Comparison of ENCODE assay signal across 17 mouse cellular contexts in the genomic region with DNA sequence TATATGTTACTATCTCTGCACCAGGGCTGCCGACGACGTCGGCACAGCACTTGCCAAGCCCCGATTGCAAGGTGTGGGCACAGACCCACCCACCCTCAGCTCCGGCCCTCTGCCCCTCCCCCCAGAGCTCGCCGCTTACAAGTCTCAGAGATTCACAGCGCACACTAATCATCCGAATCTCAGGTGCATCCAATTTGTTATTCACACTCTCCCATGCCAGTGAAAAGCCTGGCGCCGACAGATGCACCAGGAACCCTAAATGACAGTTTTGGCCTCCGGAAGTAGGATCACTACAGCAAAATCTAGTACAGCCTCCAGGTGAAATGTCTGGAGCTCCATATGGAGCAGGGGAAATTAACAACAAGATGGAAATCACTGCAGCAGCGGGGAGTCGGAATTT.
DNase-seq lines count a peak whose midpoint lies in the region; ATAC-seq and TF ChIP-seq lines count a peak whose summit lies in the region.
"Had no signal": no experiment of that assay in that cellular context is flagged by ENCODE, and none has a peak within 500 bp of the region (broad histone marks: within the 10 kb centered on the region; RNA-seq: fewer than 3 reads in every experiment).

No protein-coding gene starts in this region.

- no peak overlapping the region for H3K4me3 ChIP-seq in midbrain, postnatal 0 days (ENCODE audit: low read depth, low read length)
- H3K4me3 ChIP-seq in midbrain, embryonic 15.5 days: no peak overlapping the region
- no peak overlapping the region for H3K4me3 ChIP-seq in forebrain, embryonic 14.5 days (ENCODE audit: low read depth, low read length)
- H3K4me3 ChIP-seq in neural tube, embryonic 15.5 days (replicated peaks): no peak overlapping the region
- H3K4me3 ChIP-seq: erythroblast, embryonic 14.5 days; heart, adult 2 months; limb, embryonic 15.5 days; midbrain, embryonic 13.5 days had no signal

- H3K4me2 ChIP-seq in midbrain, postnatal 0 days (ENCODE audit: low read depth, low read length, poor library complexity, severe bottlenecking): 0 out of 2 replicates have a peak overlapping the region, but pooled peaks have one; percentile 15
- H3K4me2 ChIP-seq in midbrain, embryonic 15.5 days: no peak overlapping the region
- no peak overlapping the region for H3K4me2 ChIP-seq in forebrain, embryonic 14.5 days (ENCODE audit: low read length)
- peak overlapping the region; percentile 41 for H3K4me2 ChIP-seq in neural tube, embryonic 15.5 days
- H3K4me2 ChIP-seq: limb, embryonic 15.5 days; midbrain, embryonic 13.5 days had no signal

- peak; percentile 65 for DNase-seq in heart, adult 11 months
- no peak for DNase-seq in heart, postnatal 36 days
- peak; percentile 40 for DNase-seq in midbrain, postnatal 0 days (ENCODE audit: low spot score)
- peak; percentile 72 for DNase-seq in forebrain, embryonic 14.5 days (ENCODE audit: low spot score)
- DNase-seq in gastrocnemius, adult 18-20 months (ENCODE audit: low spot score): no peak
- no peak for DNase-seq in embryo, embryonic 10 days (ENCODE audit: low spot score)
- DNase-seq: adrenal gland, adult 2 months; heart, adult 2 months; heart, postnatal 14 days; kidney, postnatal 14 days; lung, adult 2 months had no signal

- no peak overlapping the region for H3K9ac ChIP-seq in midbrain, postnatal 0 days (replicated peaks; ENCODE audit: low read length, poor library complexity, severe bottlenecking)
- no peak overlapping the region for H3K9ac ChIP-seq in midbrain, embryonic 15.5 days
- no peak overlapping the region for H3K9ac ChIP-seq in forebrain, embryonic 14.5 days (ENCODE audit: low read length)
- no peak overlapping the region for H3K9ac ChIP-seq in neural tube, embryonic 15.5 days (replicated peaks)
- H3K9ac ChIP-seq: limb, embryonic 15.5 days; midbrain, embryonic 13.5 days had no signal

- intact Hi-C loops in heart, postnatal 36 days (cut with DNase I): no loop called here

- WGBS in midbrain, postnatal 0 days: 48% methylated on average over 15 of the region's 15 CpGs
- 56% methylated on average over 15 of the region's 15 CpGs for WGBS in midbrain, embryonic 15.5 days
- 42% methylated on average over 15 of the region's 15 CpGs for WGBS in forebrain, embryonic 14.5 days
- 23% methylated on average over 15 of the region's 15 CpGs for WGBS in neural tube, embryonic 15.5 days

- no peak for ATAC-seq in midbrain, postnatal 0 days (ENCODE audit: low FRiP score)
- ATAC-seq in midbrain, embryonic 15.5 days (replicated peaks): no peak
- ATAC-seq in forebrain, embryonic 14.5 days: peak; percentile 71
- no peak for ATAC-seq in neural tube, embryonic 15.5 days (ENCODE audit: low FRiP score)
- ATAC-seq: midbrain, embryonic 13.5 days had no signal

- no peaks in the 10 kb centered on the region for H3K4me1 ChIP-seq in midbrain, postnatal 0 days (ENCODE audit: insufficient read depth, low read length)
- H3K4me1 ChIP-seq in midbrain, embryonic 15.5 days: peaks cover 14% of the 10 kb centered on the region
- peaks cover 12% of the 10 kb centered on the region for H3K4me1 ChIP-seq in forebrain, embryonic 14.5 days (ENCODE audit: control insufficient read depth, insufficient read depth, low read length)
- H3K4me1 ChIP-seq in neural tube, embryonic 15.5 days: peaks cover 20% of the 10 kb centered on the region

- H3K36me3 ChIP-seq in midbrain, postnatal 0 days (ENCODE audit: insufficient read depth, low read length): no peaks in the 10 kb centered on the region
- H3K36me3 ChIP-seq in midbrain, embryonic 15.5 days (replicated peaks): no peaks in the 10 kb centered on the region
- no peaks in the 10 kb centered on the region for H3K36me3 ChIP-seq in forebrain, embryonic 14.5 days (ENCODE audit: control insufficient read depth, insufficient read depth, low read length)
- no peaks in the 10 kb centered on the region for H3K36me3 ChIP-seq in neural tube, embryonic 15.5 days
- H3K36me3 ChIP-seq: midbrain, embryonic 13.5 days had no signal

- no peaks in the 10 kb centered on the region for H3K9me3 ChIP-seq in midbrain, postnatal 0 days (ENCODE audit: low read length)
- H3K9me3 ChIP-seq in midbrain, embryonic 15.5 days: no peaks in the 10 kb centered on the region
- H3K9me3 ChIP-seq in forebrain, embryonic 14.5 days (replicated peaks; ENCODE audit: control insufficient read depth, low read length): no peaks in the 10 kb centered on the region
- H3K9me3 ChIP-seq in neural tube, embryonic 15.5 days (replicated peaks): no peaks in the 10 kb centered on the region
- H3K9me3 ChIP-seq: limb, embryonic 15.5 days; midbrain, embryonic 13.5 days had no signal

- no peaks in the 10 kb centered on the region for H3K27me3 ChIP-seq in midbrain, postnatal 0 days (ENCODE audit: insufficient read depth, low read length)
- H3K27me3 ChIP-seq in midbrain, embryonic 15.5 days (replicated peaks): no peaks in the 10 kb centered on the region
- H3K27me3 ChIP-seq in forebrain, embryonic 14.5 days (replicated peaks; ENCODE audit: control insufficient read depth, insufficient read depth, low read length): no peaks in the 10 kb centered on the region
- H3K27me3 ChIP-seq in neural tube, embryonic 15.5 days (replicated peaks): 0 out of 2 replicates have a peak, but pooled peaks cover 8% of the 10 kb centered on the region
- H3K27me3 ChIP-seq: limb, embryonic 15.5 days; midbrain, embryonic 13.5 days had no signal

- TF ChIP-seq CTCF in midbrain, postnatal 0 days (IDR thresholded peaks at IDR 0.05): no peak

- no peak overlapping the region for H3K27ac ChIP-seq in midbrain, postnatal 0 days (ENCODE audit: low read depth, low read length)
- no peak overlapping the region for H3K27ac ChIP-seq in midbrain, embryonic 15.5 days
- peak overlapping the region; percentile 17; the same call in 1 of the 2 replicates for H3K27ac ChIP-seq in forebrain, embryonic 14.5 days (ENCODE audit: low read depth, low read length)
- H3K27ac ChIP-seq in neural tube, embryonic 15.5 days (replicated peaks): no peak overlapping the region
- H3K27ac ChIP-seq: heart, adult 2 months; limb, embryonic 15.5 days; macrophage; midbrain, embryonic 13.5 days had no signal

Comparison
In these comparisons a context has a peak if more than half of its experiments do, and no peak if none do; other contexts are left out.
1. DNase-seq: peak in heart, adult 11 months (single experiment), midbrain, postnatal 0 days (single experiment) and forebrain, embryonic 14.5 days (single experiment); none in heart, postnatal 36 days (0 of 2), gastrocnemius, adult 18-20 months (single experiment) and embryo, embryonic 10 days (single experiment).
2. H3K4me2 ChIP-seq: peak in midbrain, postnatal 0 days (single experiment) and neural tube, embryonic 15.5 days (single experiment); none in midbrain, embryonic 15.5 days (single experiment) and forebrain, embryonic 14.5 days (single experiment).